Mouse (Mus musculus) adrenal gland, adult 18-20 months (tissue): ENCODE results near the gene Gm8232. TPM values are rescaled to one million over a fixed set of nuclear protein-coding genes. Genes with fewer than 3 reads are reported as not detected.
"Not testable (repeated sequence)": the region's sequence is repeated elsewhere in the genome, so short reads cannot be mapped to it uniquely, and the experiment has no call there.

ENCODE experiments used
- DNase-seq, 2 experiments: peaks; one replicate each; pipeline ENCODE4 v3.0.0; 2021 to 2022; ENCODE audit warnings: low spot score in 2 of 2
- long read RNA-seq, 2 experiments: library from polyadenylated mRNA; stranded (forward); transcript quantifications; one replicate each; pipeline ENCODE4 v2.0.0; 2021
- total RNA-seq, 2 experiments: library from RNA; stranded (reverse); gene quantifications; 1 replicate in 1 of 2; 2 replicates in 1 of 2; pipeline ENCODE4 v1.2.3; 2021

Gene Gm8232
- total RNA-seq = not detected
- long read RNA-seq, experiment 1 = 0 reads
- long read RNA-seq, experiment 2 = 0 reads

DNA sequence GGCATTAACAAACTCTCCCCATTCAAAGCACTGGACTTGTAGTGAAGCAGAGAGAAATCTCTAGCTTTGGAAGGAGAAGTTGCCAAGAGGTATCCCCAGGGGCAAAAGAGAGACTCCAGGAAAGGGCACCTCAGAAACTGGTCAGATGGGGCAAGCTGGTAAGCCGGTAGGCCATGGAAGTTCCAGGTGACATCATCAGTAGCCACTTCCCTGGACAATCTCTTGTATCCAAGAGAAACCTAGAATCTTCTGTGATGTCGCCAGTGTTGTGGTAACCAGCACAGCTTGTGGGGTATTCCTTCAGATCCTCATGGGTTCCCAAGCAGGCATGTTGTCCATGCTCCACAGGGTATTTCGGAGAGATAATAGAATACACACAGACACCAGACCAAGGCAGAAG lies at the start of gene Gm8232:
Gene Gm8232, plus strand, starts transcription at position 301 of the 400 bp plus-strand sequence.
- DNase-seq = not testable (repeated sequence)

DNA sequence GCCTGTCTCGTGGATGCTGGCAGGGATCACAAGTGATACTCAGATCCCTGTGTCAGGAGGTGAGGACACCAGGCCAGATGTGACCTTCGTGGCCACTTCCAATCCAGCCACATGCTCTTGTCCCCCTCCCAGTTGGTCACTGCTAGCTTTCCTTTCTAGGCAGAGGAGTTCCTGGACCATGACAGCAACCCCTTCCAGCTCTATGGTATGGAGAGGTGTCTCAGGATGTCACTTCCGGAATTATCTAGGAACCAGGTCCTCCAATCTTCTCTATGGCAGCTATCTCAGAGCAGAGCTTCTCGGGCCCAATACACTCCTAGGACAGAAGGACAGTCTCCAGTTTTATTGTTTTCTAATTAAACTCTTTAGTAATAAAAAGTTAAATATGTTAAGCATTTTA lies 49.2 kb upstream of the Gm8232 start:
- DNase-seq = not testable (repeated sequence)

DNA sequence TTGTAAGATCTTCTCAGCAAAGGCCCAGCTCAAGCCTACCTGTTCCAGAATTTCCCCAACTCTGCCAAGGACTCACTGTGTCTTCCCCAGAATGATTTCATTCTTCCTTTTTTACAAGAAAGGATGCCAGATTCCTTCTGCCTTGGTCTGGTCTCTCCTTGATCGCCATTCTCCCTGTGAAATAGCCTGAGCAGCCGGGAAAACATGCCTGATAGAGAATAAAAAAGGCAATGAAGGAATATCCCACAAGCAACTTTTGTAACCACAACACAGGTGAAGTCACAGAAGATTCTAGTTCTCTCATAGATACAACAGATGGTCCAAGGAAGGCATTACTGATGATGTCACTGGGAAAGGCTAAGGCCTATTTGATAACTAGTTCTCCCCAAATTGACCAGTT lies 22.8 kb upstream of the Gm8232 start, which contains the start of gene Gm3371:
Gene Gm3371, minus strand, starts transcription at position 101 of the 400 bp plus-strand sequence.
- not testable (repeated sequence) for DNase-seq

Other genes with a start within 250 kb of the Gm8232 start
- gene Gm8212, start 236.0 kb upstream of the Gm8232 start, total RNA-seq = not detected
- gene 4930503E14Rik, start 220.4 kb upstream of the Gm8232 start, total RNA-seq = not detected
- gene Gm8220, start 148.1 kb upstream of the Gm8232 start, total RNA-seq = not detected
- gene Gm5930, start 95.1 kb upstream of the Gm8232 start, total RNA-seq = not detected
- gene Gm8229, start 68.3 kb upstream of the Gm8232 start, total RNA-seq = not detected
- gene Gm3371, start 22.9 kb upstream of the Gm8232 start, total RNA-seq = not detected
- not detected for gene BC061237, start 58.8 kb downstream of the Gm8232 start, total RNA-seq
- not detected for gene Gm17093, start 84.6 kb downstream of the Gm8232 start, total RNA-seq
- not detected for gene Gm8247, start 149.5 kb downstream of the Gm8232 start, total RNA-seq
- not detected for gene Gm5624, start 194.3 kb downstream of the Gm8232 start, total RNA-seq